Mouse (Mus musculus) MEL (cell line): Measurements from ENCODE around the gene Zfp85.

ENCODE experiments used
- CHD2 ChIP-seq: IDR thresholded peaks from 2 replicates; pipeline ENCODE4 v1.6.1; 2011; ENCODE audit warnings: low read length, improper control_type of control experiment
- CTCF ChIP-seq, 3 experiments: IDR thresholded peaks in 2 of 3; conservative IDR thresholded peaks in 1 of 3; 2 replicates each; pipeline ENCODE4 v1.5.1; 2011 to 2012; ENCODE audit warnings: low read length in 3 of 3, low read depth in 2 of 3, mild to moderate bottlenecking in 2 of 3, improper control_type of control experiment in 1 of 3, inconsistent platforms in 1 of 3, mixed read lengths in 1 of 3, moderate library complexity in 1 of 3; ENCODE audit not compliant: control insufficient read depth in 1 of 3, insufficient read depth in 1 of 3, poor library complexity in 1 of 3, severe bottlenecking in 1 of 3
- MAZ ChIP-seq: IDR thresholded peaks from 2 replicates; pipeline ENCODE4 v1.6.1; 2012; ENCODE audit warnings: low read depth, mild to moderate bottlenecking, inconsistent platforms, low read length, improper control_type of control experiment
- MYB ChIP-seq: IDR thresholded peaks from 2 replicates; pipeline ENCODE4 v1.6.1; 2011; ENCODE audit warnings: mild to moderate bottlenecking, low read depth, low read length, improper control_type of control experiment
- POLR2A ChIP-seq, 2 experiments: IDR thresholded peaks; 2 replicates each; pipeline ENCODE4 v1.6.1; 2011 to 2012; ENCODE audit warnings: low read length in 2 of 2, mild to moderate bottlenecking in 2 of 2, control low read depth in 1 of 2, improper control_type of control experiment in 1 of 2, low read depth in 1 of 2, moderate library complexity in 1 of 2; ENCODE audit not compliant: control insufficient read depth in 1 of 2, insufficient read depth in 1 of 2, poor library complexity in 1 of 2
- POLR2AphosphoS2 ChIP-seq: IDR thresholded peaks from 2 replicates; pipeline ENCODE4 v1.6.1; 2011; ENCODE audit warnings: low read length, improper control_type of control experiment
- POLR2AphosphoS5 ChIP-seq: IDR thresholded peaks from 2 replicates; pipeline ENCODE4 v1.6.1; 2012; ENCODE audit warnings: low read depth, borderline replicate concordance, mild to moderate bottlenecking, inconsistent platforms, low read length, moderate library complexity, mixed read lengths
- SMC3 ChIP-seq: IDR thresholded peaks from 2 replicates; pipeline ENCODE4 v1.6.1; 2011; ENCODE audit warnings: low read depth, low read length, improper control_type of control experiment
- TBP ChIP-seq: IDR thresholded peaks from 2 replicates; pipeline ENCODE4 v1.8.0; 2011; ENCODE audit warnings: low read depth, low read length, improper control_type of control experiment
- USF1 ChIP-seq: IDR thresholded peaks from 2 replicates; pipeline ENCODE4 v1.6.1; 2014; ENCODE audit warnings: low read depth, mild to moderate bottlenecking, inconsistent platforms, low read length, improper control_type of control experiment, moderate library complexity
- ZC3H11A ChIP-seq: IDR thresholded peaks from 2 replicates; pipeline ENCODE4 v1.6.1; 2012; ENCODE audit warnings: low read depth, mild to moderate bottlenecking, inconsistent platforms, low read length, improper control_type of control experiment
- ZKSCAN1 ChIP-seq: IDR thresholded peaks from 2 replicates; pipeline ENCODE4 v1.6.1; 2012; ENCODE audit warnings: low read depth, mild to moderate bottlenecking, inconsistent platforms, low read length, improper control_type of control experiment, moderate library complexity

- TF ChIP-seq SMC3 (no peak), USF1 (no peak), MAZ (no peak), CTCF (IDR thresholded peaks at IDR 0.05 in 2 of 3, conservative IDR thresholded peaks at IDR 0.05 in 1 of 3; ENCODE audit: control insufficient read depth in 1 of 3, insufficient read depth in 1 of 3, low read depth in 2 of 3, low read length in 3 of 3, poor library complexity in 1 of 3, severe bottlenecking in 1 of 3) (no peak), POLR2A (IDR thresholded peaks at IDR 0.05; ENCODE audit: control insufficient read depth in 1 of 2, insufficient read depth in 1 of 2, low read depth in 1 of 2, low read length in 2 of 2, poor library complexity in 1 of 2) (no peak), POLR2AphosphoS2 (no peak), ZKSCAN1 (no peak), POLR2AphosphoS5 (no peak), ZC3H11A (no peak), CHD2 (no peak), MYB (no peak), TBP (no peak)
Observed at GRCm38 (mm10) chr13:67728106-67728505, 26.9 kb downstream of the Zfp85 start.
